Mouse (Mus musculus) B cell, adult 2 months (primary cell): Measurements from ENCODE around the gene Spag7.

ENCODE experiments used
- DNase-seq, 2 experiments: peaks; one replicate each; pipeline ENCODE4 v3.0.0; 2022

Spag7 gene

DNA sequence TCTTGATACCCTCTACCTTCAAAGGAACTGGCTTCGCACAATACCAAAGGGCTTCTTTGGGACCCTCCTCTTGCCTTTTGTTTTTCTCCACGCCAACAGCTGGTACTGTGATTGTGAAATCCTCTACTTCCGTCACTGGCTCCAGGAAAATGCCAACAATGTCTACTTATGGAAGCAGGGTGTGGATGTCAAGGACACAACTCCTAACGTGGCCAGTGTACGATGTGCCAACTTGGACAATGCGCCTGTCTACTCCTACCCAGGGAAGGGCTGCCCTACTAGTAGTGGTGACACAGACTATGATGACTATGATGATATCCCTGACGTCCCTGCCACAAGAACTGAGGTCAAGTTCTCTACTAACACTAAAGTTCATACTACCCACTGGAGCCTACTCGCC lies 29.2 kb downstream of the Spag7 start:
- no peak for DNase-seq

DNA sequence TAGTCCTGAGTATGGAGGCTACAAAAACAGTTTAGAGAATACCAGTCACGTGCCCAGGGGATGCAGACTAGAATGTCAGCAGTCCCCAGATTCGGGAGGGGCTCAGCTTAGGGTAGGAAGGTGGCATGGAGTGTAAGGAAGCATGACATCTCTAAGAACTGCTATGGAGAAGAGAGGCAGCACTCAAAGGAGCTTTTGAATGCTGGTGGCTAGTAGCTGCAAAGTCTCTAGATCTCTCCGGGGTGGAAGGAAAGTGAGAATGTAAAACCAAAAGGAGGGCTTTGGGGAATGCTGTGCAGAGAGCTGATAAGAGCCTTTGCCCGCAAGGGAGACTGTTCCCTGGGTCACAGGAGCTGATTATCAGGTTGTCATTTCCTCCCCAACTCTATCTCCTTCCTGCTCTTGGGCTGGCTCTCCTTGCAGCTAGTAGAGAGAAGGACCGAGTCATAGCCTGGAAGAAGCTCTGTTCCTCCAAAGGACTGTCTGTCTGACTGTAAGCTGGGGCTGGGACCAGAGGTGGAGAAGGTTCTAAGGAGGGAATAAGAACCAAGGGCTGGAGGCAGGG lies 30.4 kb downstream of the Spag7 start, which contains the start of gene Gp1ba:
TSS of gene Gp1ba (plus strand) at position 409 of the 565 bp plus-strand sequence.
- DNase-seq, result no peak

DNA sequence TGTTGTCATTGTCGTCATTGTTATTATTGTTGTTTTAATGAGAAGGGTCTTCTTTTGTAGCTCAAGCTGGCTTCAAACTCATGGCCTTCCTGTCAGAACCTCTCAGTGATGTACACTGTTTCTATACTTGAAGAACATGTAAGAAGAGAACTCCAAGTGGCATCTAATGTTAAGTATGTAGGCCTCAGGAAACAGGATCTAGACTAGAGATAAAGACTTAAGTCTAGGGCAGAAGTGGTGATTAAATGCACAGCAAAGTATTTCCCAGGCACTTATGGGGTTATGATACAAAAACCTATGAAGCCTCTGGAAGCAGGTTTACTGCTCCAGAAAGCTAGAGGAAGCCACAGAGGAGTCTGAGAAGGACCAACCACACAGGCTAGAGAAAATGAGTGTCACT lies 30.9 kb downstream of the Spag7 start:
- DNase-seq, result no peak

DNA sequence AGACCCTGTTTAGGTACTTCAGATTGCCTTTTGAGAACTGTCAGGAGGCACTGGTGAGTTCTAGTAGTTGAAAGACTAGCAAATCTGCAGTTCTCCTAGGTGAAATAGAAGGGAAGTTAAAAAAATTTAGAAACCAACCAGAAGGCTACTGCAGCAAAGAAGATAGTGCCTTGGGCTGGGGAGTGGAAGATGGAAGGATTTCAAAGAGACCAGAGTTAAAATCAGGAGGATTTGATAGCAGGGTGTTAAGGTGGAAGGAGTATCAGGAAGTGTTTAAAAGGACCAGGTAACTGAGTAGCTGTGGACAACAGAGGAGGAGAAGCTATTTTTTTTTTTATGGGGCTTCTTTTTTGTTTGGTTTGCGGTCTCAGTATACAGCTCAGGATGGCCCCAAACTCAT lies 31.5 kb downstream of the Spag7 start:
- no peak for DNase-seq

DNA sequence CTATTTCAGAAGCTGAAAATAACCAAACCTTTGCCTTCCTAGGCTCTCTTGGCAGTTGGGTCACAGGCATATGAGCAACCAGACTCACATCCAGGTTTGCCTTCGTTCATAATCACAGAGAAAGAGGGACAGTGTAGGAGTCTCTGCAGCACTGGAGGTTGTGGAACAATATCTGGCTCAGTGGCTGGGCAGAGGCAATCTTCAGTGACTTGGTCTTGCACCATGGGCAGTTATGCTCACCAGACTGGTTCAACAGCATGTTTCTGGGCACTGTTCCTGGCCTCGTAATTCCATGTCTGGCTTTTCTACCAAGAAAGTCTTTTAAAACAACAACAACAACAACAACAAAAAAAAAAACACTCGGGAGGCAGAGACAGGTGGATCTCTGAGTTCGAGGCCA lies 33.6 kb downstream of the Spag7 start:
- no peak for DNase-seq

DNA sequence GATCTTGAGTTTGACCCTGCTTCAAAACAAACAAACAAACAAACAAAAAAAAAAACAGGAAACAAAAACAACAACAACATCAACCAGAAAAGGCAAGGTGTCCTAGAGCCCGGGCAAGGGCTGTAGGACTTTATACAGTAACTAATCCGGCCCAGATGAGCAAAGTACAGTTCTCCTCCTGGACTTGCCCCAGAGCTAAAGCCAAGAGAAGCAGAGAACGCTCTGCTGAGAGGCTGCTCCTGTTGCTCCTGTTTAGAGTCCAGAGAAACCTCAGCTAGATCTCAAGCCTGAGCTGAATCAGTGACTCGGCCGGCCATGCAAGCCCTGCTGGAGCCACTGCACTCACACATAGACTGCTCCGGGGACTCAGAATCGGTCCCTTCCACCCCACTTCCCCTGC lies 39.1 kb downstream of the Spag7 start:
- DNase-seq, result no peak

DNA sequence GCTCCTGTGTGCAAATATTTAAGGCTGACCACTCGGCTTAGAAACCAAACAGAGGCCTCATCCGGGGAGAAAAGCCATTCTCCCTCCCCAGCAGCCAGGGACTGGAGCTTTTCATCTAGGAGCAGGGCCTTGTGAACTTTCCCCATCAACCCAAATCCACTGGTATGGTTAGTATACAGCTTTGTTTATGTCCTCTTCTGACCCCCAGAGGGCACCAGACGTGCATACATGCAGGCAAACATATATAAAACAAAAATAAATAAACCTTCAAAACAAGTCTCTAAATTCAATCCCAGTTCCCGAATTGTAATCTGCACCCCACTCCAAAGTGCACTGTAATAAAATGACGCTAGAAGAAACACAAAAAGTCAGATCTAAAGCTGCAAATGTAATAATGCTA lies 39.7 kb downstream of the Spag7 start:
- peak; percentile 54 to 64 for DNase-seq

DNA sequence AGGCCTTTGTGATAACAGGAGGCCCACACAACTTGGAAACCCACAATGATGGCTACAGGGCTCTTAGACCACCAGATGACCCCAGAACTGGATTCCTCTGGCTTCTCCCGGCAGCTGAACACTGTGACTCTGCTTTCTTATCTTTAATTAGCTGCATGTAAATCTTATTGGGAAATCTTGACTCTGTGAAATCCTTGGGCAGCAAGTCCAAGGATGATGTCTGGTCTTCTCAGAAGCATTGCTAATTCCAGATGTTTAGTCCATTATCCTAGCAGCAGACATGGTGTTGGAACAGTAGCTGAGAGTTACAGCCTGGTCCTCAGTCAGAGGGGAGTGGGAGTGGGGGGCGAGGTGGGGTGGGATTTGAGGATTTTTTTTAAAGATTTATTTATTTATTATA lies 40.8 kb downstream of the Spag7 start:
- DNase-seq, result no peak

DNA sequence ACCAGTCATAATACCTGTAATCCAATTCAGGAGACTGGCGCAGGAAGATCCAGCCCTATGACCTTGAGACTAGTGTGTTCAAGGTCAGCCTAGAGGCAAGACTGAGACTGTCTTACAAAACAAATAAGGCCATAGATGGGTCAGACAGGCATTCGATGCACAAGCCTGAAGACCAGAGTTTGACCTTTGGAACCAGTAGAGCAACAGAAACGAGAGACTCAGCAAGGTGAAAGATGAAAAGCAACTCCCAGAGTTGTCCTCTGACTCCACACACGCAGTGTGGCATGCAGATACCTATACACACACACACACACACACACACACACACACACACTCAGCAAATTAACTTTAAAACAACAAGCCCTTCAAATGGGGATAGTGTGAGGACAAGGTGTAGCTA lies 42.3 kb downstream of the Spag7 start:
- no peak for DNase-seq

DNA sequence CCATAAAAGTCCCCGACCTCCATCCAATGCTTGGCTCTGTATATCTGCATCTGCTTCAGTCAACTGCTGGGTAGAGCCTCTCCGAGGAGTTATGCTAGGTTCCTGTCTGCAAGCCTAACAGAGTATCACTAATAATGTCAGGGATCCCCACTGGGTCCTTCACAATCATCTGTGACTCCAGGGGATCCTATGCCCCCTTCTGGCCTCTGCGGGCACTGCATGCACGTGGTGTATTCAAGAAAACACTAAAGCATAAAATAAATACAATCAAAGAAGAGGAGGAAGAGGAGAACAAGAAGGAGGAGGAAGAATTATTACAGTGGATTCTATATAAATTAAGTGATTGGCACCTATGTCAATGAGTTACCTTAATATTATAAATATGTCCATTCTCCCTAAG lies 43.7 kb downstream of the Spag7 start:
- DNase-seq, result peak; percentile 76 to 80

DNA sequence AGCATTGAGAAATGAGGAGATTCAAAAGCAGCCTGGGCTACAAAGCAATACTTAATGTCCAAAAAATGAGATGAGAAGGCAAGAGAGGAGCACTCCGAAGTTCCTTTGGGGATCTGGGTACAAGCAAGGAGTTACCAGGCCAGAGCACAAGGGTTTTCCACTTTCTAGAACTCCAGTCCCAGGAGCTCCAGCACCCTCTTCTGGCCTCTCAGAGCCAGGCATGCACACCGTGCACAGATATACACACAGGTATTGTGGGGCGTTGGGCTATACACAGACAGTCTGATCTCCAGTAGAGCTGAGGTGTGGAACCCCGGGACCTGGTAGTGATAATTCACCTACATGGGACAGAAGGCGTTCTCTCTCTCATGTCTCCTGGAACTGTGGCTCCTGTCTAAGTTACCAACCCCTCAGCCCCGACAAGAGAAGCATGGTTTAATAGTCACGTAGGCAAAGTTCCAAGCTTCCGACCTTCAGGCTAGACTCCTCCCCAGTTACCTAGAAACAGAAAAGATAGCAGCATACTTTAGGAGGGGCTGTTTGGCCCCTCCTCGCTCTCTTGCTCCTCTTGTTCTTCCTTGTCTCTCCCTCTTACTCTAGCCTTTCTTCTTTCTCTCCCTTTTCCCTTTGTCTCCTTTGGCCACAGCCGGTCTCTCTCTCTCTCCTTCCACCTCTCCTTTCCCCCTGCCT lies 46.0 kb downstream of the Spag7 start:
- DNase-seq, result no peak

DNA sequence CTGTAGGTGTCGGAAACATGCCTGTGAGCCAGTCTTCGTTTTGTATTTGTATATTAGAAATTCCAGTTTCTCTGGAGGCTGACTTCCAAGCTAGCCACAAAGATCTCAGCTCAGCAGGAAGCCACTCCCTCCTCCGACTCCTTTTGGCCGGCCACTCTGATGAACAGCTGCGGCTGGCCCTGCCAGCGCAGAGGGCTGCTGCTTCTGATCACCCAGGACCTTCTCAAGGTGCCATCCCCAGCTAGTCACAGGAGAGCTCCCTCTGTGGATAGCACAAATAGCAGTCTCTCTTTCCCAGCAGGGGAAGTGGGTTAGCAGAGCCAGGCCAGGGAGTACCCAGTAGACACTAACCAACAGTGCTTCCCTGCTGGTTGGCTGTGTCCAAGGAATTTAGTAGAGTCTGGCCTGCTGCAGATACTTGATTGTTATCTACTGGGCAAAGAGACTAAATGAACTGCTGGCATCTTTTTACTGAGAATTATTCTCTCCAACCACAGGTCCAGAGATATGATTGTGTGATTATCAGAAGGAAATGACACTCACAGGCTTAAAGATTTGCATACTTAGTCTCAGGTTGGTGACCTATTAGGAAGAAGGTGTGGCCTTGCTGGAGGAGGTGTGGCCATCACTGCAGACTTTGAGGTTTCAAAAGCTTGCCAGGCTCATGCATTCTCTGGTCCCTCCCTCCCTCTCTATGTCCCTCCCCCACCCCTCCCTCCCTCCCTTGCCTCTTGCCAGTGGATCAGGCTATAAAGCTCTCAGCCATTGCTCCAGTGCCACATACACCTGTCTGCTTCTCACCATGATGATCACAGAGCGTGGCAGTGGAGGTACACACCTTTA lies 47.0 kb downstream of the Spag7 start:
- DNase-seq, result peak; percentile 50 to 59

DNA sequence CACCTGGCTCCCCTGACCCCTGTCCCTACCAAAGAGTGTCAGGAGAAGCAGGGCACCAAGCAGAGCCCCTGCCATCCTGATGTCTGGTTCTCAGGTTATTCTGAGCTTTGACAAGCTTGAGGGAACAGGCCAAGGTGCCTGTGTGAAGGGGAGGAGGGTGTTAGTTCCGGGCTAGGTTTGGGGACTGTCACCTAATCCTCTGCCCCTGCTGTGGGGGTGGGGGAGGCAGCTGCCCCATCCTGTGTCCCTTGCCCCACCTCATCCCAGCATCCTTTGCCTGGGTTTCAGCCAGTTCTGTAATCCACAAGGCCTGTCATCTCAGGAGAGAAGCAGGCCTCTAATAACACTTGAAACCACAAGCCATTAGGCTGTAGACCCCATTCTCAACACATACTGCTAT lies 50.1 kb downstream of the Spag7 start, which contains the start of gene Chrne:
TSS of gene Chrne (minus strand) at position 116 of the 400 bp plus-strand sequence.
- no peak for DNase-seq

DNA sequence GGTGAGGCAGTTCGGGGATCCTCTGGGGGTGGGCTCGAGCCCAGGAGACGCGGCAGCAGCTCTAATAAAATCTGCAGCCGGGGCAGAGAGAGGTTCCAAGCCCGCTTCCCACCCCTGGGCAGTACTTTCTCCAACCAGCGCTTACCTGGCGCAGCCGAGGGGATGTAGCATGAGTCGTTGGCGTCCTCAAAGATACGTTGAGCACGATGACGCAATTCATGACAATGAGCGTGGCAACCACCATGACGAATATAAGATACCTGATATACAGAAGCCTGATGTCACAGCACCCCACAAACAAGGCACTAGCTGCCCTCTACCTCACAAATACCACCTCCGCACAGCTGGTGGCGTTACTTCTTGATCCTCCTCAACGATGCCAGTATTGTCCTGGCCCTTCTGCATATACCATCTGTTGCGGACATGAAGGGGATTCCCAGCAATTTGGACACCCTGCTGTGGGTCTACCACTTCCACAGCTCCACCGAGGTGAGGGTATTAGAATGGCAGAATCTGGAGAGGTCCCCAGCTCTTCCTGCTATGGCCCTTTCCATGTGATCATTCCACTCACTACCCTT lies 53.6 kb downstream of the Spag7 start, which contains the start of gene 4930544D05Rik:
TSS of gene 4930544D05Rik (plus strand) at position 333 of the 578 bp plus-strand sequence.
- DNase-seq, result peak in 1 of 2 experiments; percentile 33

DNA sequence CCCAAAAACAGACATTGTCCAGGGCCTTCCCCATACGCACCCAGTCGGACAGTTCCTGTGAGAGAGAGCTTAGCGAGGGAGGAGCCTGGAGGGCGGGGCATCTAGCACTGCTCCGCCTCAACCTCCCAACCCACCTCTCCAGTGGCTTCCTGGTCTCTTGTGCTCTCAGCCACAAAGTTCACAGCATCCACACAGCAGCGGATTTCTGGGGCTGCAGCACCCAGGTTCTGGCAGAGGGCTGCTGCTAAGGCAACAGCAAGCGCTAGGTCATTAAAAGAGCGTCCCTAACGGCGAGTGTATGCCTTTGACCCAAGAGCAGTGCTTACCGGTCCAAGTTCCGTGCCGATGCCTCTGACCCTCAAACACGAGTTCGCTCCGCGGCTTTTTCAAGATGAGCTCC lies 54.1 kb downstream of the Spag7 start:
- DNase-seq, result peak; percentile 73 to 74
